Mouse (Mus musculus) spleen, adult 2 months (tissue): ENCODE measurements around the gene Maml2.

Experiments used
- CTCF ChIP-seq: fragments of 200-500 bp; IDR thresholded peaks from 2 replicates; pipeline ENCODE4 v1.5.1; 2011; ENCODE audit warnings: mild to moderate bottlenecking, inconsistent platforms; ENCODE audit not compliant: insufficient read depth, insufficient read length, insufficient replicate concordance; ENCODE audit errors: extremely low read depth
- POLR2A ChIP-seq: fragments of 200-500 bp; IDR thresholded peaks from 2 replicates; pipeline ENCODE4 v1.6.1; 2011; ENCODE audit warnings: low read depth, low read length, inconsistent platforms

DNA sequence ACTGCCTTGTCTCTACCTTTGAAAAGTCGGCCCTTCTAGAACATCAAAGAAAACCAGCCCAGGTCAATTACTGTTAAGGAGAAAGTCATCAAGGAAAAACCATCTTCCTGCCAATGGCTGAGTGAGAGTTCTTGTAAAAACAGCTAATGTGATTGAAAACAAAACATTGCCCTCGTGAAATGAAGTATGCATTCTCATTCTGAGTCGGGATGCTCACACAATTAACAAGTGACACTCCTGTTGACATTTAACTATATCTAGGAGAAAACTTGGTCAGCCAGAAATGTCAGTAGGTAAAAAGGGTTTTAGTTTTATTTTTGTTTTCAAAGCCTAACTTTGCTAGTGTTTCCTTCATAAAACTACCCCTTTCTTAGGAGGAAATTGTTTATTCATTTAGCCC lies 341.9 kb downstream of the Maml2 start:
- TF ChIP-seq CTCF (no peak), POLR2A (no peak)
